Mouse (Mus musculus): ENCODE measurements around the gene Kdm5a. TPM values are rescaled to one million over a fixed set of nuclear protein-coding genes. Genes with fewer than 3 reads are reported as not detected.
A peak's percentile ranks its signal among the peaks of the same experiment; 100 is the strongest.

The Kdm5a gene
- polyA plus RNA-seq, 1 experiment from 2014 or later, result 55.5 TPM

- H3K4me1 ChIP-seq, result peaks cover 43% of the 10 kb centered on the region
- H3K27ac ChIP-seq, result peak within 1 kb of the TSS; percentile 95
- ATAC-seq, result peak; percentile 90
- peak within 1 kb of the TSS; percentile 87 for H3K9ac ChIP-seq
- under 1% methylated on average over 48 of the region's 84 CpGs for WGBS
- H3K9me3 ChIP-seq (replicated peaks), result no peaks in the 10 kb centered on the region
- H3K4me2 ChIP-seq, result peak within 1 kb of the TSS; percentile 81
- H3K36me3 ChIP-seq (ENCODE audit: poor library complexity, severe bottlenecking), result no peaks in the 10 kb centered on the region
- H3K27me3 ChIP-seq, result peaks cover 17% of the 10 kb centered on the region
- peak within 1 kb of the TSS; percentile 76 for H3K4me3 ChIP-seq
Measured at GRCm38 (mm10) chr6:120493374-120494181, 129.7 kb downstream of the Kdm5a start, which contains the start of gene Tmem121b. TSS of gene Tmem121b (minus strand) at chr6:120493807.

Other genes starting within 250 kb of the Kdm5a start
- 0.15 TPM in 1 of 2 replicates, not detected in the other for gene D330020A13Rik, start 69.8 kb upstream of the Kdm5a start, polyA plus RNA-seq (2015; fragmentation: Nextera tagmentation; extraction: Ambion mirVana)
- gene B4galnt3, start 69.6 kb upstream of the Kdm5a start, polyA plus RNA-seq (2015; fragmentation: Nextera tagmentation; extraction: Ambion mirVana), result 0.13 TPM in 1 of 2 replicates, not detected in the other
- 19.2 and 20.3 TPM in 2 replicates for gene Ccdc77, start 250 bp downstream of the Kdm5a start, polyA plus RNA-seq (2015; fragmentation: Nextera tagmentation; extraction: Ambion mirVana)
- 4.4 and 5.2 TPM in 2 replicates for gene Il17ra, start 99.1 kb downstream of the Kdm5a start, polyA plus RNA-seq (2015; fragmentation: Nextera tagmentation; extraction: Ambion mirVana)
- gene Tmem121b, start 129.7 kb downstream of the Kdm5a start, polyA plus RNA-seq (2015; fragmentation: Nextera tagmentation; extraction: Ambion mirVana), result 2.0 and 2.3 TPM in 2 replicates
- 15.7 and 16.6 TPM in 2 replicates for gene Hdhd5, start 167.2 kb downstream of the Kdm5a start, polyA plus RNA-seq (2015; fragmentation: Nextera tagmentation; extraction: Ambion mirVana)

Measured in forebrain, embryonic 13.5 days (tissue).